Mouse (Mus musculus) heart, postnatal 0 days (tissue): ENCODE data around the gene Msl1. TPM values are rescaled to one million over a fixed set of nuclear protein-coding genes. Genes with fewer than 3 reads are reported as not detected.

Experiments
- ATAC-seq: fragments of 200-750 bp; cut with Nextera tagmentation; 2 replicates; pipeline ENCODE4 v1.8.0; 2017; ENCODE audit warnings: low read depth, moderate number of reproducible peaks, moderate library complexity; ENCODE audit not compliant: insufficient read depth
- DNase-seq: peaks from one replicate; pipeline ENCODE4 v3.0.0-alpha.2; 2016; ENCODE audit warnings: low spot score
- H3K27ac ChIP-seq: fragments of 300-500 bp; sonication (generic); 2 replicates; pipeline ENCODE4 v1.5.1; 2014; ENCODE audit warnings: low read depth, mild to moderate bottlenecking
- H3K27me3 ChIP-seq: fragments of 300-500 bp; sonication (generic); 2 replicates; pipeline ENCODE4 v1.6.1; 2014; ENCODE audit warnings: low read length, mixed read lengths; ENCODE audit not compliant: control insufficient read depth, insufficient read depth
- H3K36me3 ChIP-seq: fragments of 300-500 bp; sonication (generic); replicated peaks from 2 replicates; pipeline ENCODE4 v1.6.1; 2014; ENCODE audit warnings: low read length, mixed read lengths; ENCODE audit not compliant: control insufficient read depth, insufficient read depth
- H3K4me1 ChIP-seq: fragments of 300-500 bp; sonication (generic); 2 replicates; pipeline ENCODE4 v1.6.1; 2014; ENCODE audit warnings: antibody characterized with exemption; ENCODE audit not compliant: control insufficient read depth, insufficient read depth
- H3K4me2 ChIP-seq: fragments of 300-500 bp; sonication (generic); 2 replicates; pipeline ENCODE4 v1.6.1; 2014; ENCODE audit warnings: low read depth, mild to moderate bottlenecking, low read length, moderate library complexity
- H3K4me3 ChIP-seq: fragments of 300-500 bp; sonication (generic); 2 replicates; pipeline ENCODE4 v1.5.1; 2014; ENCODE audit warnings: low read depth, low read length
- H3K9ac ChIP-seq: fragments of 300-500 bp; sonication (generic); replicated peaks from 2 replicates; pipeline ENCODE4 v1.6.1; 2014; ENCODE audit warnings: low read depth, low read length, mixed read lengths
- H3K9me3 ChIP-seq: fragments of 300-500 bp; sonication (generic); replicated peaks from 2 replicates; pipeline ENCODE4 v1.6.1; 2016; ENCODE audit warnings: low read length; ENCODE audit not compliant: control insufficient read depth
- CTCF ChIP-seq: IDR thresholded peaks from 2 replicates; pipeline ENCODE4 v1.5.1; 2016; ENCODE audit warnings: antibody characterized with exemption, control low read depth, low read depth
- EP300 ChIP-seq: IDR thresholded peaks from 2 replicates; pipeline ENCODE4 v1.6.1; 2016; ENCODE audit warnings: antibody characterized with exemption, low read depth
- WGBS: fragments of 180-500 bp; shearing (Covaris S2); extraction: QIAGEN DNeasy Blood & Tissue Kit; methylation state at CpG from one replicate; pipeline ENCODE4 v1.1.7; 2014; 5-methylcytosine and 5-hydroxymethylcytosine counted together
- polyA plus RNA-seq: library from polyadenylated mRNA; unstranded; fragments of >200 nt; fragmentation: Nextera tagmentation; extraction: Ambion mirVana; gene quantifications from 2 replicates; pipeline ENCODE4 v1.2.1, GENCODE M21; 2015
- total RNA-seq: library from RNA; depleted of rRNA; stranded (reverse); fragments of >200 nt; gene quantifications from 2 replicates; pipeline ENCODE4 v1.2.3, GENCODE M21; 2014; ENCODE audit warnings: low replicate concordance

The Msl1 gene
- total and polyA plus RNA-seq, 2 experiments from 2014 or later, result 12.6 to 54.6 TPM

DNA sequence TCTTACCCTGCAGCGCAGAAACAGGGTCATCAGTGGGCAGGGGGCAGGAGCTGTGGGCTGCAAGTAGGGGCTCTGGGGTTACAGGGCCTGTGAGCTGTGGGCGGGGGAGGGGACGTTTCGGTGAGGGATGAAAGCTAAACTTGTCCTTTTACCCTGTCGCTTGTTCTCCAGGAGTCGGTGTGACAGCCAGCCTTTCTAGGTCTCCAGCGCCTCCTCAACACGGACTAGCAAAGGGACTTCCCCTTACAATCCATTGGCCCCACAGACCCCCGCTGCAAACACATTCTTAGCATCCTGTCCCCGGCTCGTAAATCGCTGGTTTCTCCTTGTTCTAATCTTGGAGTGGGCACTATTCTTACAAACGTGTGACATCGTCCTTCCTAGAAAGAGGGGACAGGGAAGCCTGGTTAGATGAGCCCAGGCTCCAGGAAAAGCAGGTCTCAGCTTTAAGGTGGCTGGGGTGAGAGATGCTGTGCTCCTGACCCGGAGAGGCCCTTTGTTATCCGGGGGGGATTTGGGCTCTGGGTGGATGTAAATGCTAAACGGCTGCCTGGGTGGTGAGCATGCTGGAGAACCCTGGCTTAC is 12.6 kb upstream of the Msl1 start:
- Histone ChIP-seq H3K4me1 (peaks cover 53% of the 10 kb centered on the region), H3K9me3 (no peaks in the 10 kb centered on the region), H3K27me3 (no peaks in the 10 kb centered on the region), H3K27ac (peak overlapping the region; percentile 99), H3K4me3 (peak overlapping the region; percentile 5; the same call in 1 of the 2 replicates), H3K4me2 (peak overlapping the region; percentile 45), H3K36me3 (no peaks in the 10 kb centered on the region), H3K9ac (peak overlapping the region; percentile 61)
- WGBS, result 8% methylated on average over 17 of the region's 17 CpGs
- ATAC-seq (no peak), DNase-seq (no peak)
- TF ChIP-seq EP300, result no peak
- no peak for TF ChIP-seq CTCF

DNA sequence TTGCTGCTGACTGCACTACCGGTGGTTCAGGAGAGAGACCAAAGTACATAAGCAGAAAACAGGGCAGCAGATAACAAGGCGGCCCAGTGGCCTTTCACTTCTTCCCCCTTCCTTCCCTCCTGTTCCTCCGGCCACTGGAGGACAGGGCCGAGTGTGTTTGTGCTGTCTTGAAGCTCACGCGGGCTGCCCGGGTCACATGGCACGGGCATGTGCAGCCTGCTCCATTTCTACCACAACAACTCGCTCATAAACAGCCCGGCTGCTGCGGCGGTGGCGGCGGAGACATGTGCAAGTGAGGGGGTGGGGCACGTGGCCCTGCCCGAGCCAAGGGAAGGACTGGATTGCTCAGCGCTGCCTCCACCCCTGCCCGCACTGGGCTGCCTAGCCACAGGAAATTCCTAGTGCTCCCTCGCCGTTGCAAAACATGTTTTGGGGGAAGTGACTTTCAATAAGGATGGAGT is 12.1 kb upstream of the Msl1 start:
- WGBS, result 2% methylated on average over 20 of the region's 20 CpGs
- Histone ChIP-seq H3K4me1 (peaks cover 55% of the 10 kb centered on the region), H3K9me3 (no peaks in the 10 kb centered on the region), H3K9ac (peak overlapping the region; percentile 61), H3K4me2 (peak overlapping the region; percentile 45), H3K27ac (peak overlapping the region; percentile 99), H3K4me3 (peak overlapping the region; percentile 5; the same call in 1 of the 2 replicates), H3K27me3 (no peaks in the 10 kb centered on the region), H3K36me3 (no peaks in the 10 kb centered on the region)
- DNase-seq (peak; percentile 96), ATAC-seq (peak; percentile 59)
- TF ChIP-seq EP300 (peak; percentile 97), CTCF (no peak)

DNA sequence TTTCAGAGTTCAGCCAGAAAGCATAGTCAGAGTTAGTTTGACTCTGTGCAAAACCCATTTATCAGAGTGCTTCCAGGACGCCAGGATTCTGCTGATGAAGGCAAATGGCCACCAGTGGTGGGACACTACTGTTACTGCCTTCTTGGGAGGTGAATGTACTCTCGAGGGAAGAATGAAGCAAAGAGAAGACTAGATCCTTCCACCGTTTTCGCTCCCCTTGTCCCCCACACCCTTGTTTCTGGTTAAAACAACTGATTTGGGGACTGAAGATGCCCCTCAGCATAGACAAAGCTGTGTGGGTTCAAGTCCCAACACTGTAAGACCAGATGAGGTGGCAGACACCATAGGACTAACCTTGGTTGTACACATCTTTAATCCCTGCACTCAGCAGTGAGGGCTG is 11.2 kb upstream of the Msl1 start:
- Histone ChIP-seq H3K9me3 (no peaks in the 10 kb centered on the region), H3K4me3 (no peak overlapping the region), H3K27me3 (no peaks in the 10 kb centered on the region), H3K4me1 (peaks cover 58% of the 10 kb centered on the region), H3K4me2 (no peak overlapping the region; the same call in 1 of the 2 replicates), H3K27ac (peak overlapping the region; percentile 99), H3K9ac (0 out of 2 replicates have a peak overlapping the region, but pooled peaks have one; percentile 1), H3K36me3 (no peaks in the 10 kb centered on the region)
- ATAC-seq, result no peak
- no peak for DNase-seq
- TF ChIP-seq EP300, result no peak
- TF ChIP-seq CTCF, result no peak
- WGBS, result 61% methylated on average over 4 of the region's 4 CpGs

DNA sequence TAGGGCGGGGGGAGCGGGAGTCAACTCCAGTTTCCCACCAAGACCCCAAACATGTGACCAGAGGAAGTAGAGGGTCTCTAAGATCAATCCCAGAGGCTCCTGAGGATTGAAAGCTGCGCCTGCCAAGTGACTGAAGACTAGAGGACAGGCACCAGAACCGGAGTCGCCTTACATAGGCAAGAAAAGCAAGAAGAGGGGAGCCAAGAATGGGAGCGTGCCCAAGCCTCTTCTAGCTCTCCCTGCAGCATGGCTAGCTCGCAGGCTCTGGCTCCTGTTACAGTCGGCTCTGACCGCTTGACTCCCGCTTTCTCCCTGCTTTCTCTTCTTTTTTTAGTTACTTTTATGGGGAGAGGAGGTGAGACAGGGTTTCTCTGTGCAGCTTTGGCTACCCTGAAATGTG is 10.1 kb upstream of the Msl1 start:
- Histone ChIP-seq H3K27me3 (no peaks in the 10 kb centered on the region), H3K4me2 (peak overlapping the region; percentile 59; the same call in 1 of the 2 replicates), H3K27ac (peak overlapping the region; percentile 99), H3K9me3 (no peaks in the 10 kb centered on the region), H3K9ac (peak overlapping the region; percentile 62; the same call in 1 of the 2 replicates), H3K4me1 (peaks cover 58% of the 10 kb centered on the region), H3K4me3 (no peak overlapping the region), H3K36me3 (no peaks in the 10 kb centered on the region)
- DNase-seq, result no peak
- 28% methylated on average over 10 of the region's 10 CpGs for whole genome bisulfite sequencing
- TF ChIP-seq EP300 (no peak), CTCF (no peak)
- no peak for ATAC-seq

DNA sequence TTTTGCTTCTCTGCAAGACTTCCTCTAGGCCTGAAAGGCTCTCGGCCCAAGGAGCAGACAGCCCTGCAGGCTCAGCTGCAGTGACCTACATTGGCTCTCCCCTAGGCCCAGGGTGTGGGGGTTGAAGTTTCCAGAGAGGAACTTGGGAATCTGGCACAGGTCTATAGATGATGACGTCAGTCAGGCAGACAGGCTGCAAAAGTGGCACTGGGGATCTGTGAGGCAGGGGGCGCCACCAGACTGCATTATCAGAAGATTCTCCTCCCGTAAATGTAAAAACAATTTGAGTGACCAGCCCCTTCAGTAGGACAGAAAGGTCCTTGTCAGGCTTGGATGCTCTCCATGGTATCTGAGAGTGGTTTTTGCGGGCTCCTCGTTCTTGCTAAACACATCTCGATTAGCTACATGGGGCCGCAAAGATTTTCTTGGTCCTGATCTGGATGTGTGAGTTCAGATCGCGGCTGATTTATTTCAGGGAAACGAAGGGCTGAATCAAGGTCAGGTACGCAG is 9.5 kb upstream of the Msl1 start:
- H3K9ac ChIP-seq, result peak overlapping the region; percentile 62
- peaks cover 58% of the 10 kb centered on the region for H3K4me1 ChIP-seq
- no peaks in the 10 kb centered on the region for H3K36me3 ChIP-seq
- ATAC-seq, result peak; percentile 38
- H3K4me3 ChIP-seq, result peak overlapping the region; percentile 28
- no peaks in the 10 kb centered on the region for H3K9me3 ChIP-seq
- under 1% methylated on average over 12 of the region's 12 CpGs for WGBS
- TF ChIP-seq EP300 (peak; percentile 57; the same call in 1 of the 2 replicates), CTCF (peak; percentile 56)
- H3K27me3 ChIP-seq, result no peaks in the 10 kb centered on the region
- peak overlapping the region; percentile 59 for H3K4me2 ChIP-seq
- H3K27ac ChIP-seq, result peak overlapping the region; percentile 99
- peak; percentile 97 for DNase-seq
